Mouse (Mus musculus) liver, embryonic 18 days (tissue): Measurements from ENCODE around the gene Zc3h12b. TPM values are rescaled to one million over a fixed set of nuclear protein-coding genes. Genes with fewer than 3 reads are reported as not detected.

ENCODE experiments used
- polyA plus RNA-seq: library from polyadenylated mRNA; depleted of rRNA; stranded (reverse); fragments of >200 nt; gene quantifications from 2 replicates; pipeline ENCODE4 v1.2.3, GENCODE M21; 2012; rRNA removed

Zc3h12b gene
- 0.05 and 0.06 TPM in 2 replicates for polyA plus RNA-seq

GRCm38 (mm10) chrX:95711227-95712111, at the start of gene Zc3h12b:
Gene Zc3h12b (plus strand): TSS chrX:95711678.

DNA sequence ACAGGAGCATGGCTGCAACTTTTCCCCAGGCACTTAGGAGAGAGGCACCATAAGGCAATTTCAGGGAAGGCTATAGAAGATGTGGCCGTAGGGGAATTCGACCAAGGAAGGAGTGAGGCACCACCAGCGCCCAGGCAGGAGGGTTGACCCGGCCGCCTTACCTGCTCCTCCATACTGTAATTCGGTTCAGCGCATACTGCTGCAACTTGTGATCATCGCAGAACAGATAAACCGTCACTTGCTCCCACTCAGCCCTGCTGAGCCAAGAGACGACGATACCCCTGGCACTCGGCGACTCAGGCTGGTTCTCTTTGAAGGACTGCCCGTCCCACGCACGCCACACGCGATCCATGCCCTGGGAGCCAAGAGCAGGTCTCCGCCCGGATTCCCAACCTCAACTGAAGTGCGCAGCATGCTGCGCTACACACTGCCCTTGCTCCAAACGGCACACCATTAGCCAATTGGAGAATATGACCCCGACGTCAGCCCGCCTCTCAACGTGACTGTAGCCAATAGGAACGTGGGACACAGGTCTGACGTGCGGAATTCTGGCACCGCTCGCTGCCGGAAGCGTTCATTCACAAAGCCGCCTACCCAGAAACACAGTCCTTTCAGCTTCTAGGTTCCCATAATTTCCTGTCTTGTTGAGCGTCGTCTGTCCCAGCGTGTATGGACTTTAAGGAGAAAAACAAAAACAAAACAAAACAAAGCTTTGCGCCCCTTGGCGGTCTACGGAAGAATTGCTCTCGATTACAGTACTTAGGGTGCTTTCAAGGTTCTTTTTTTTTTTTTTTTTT, 245.2 kb downstream of the Zc3h12b start, which contains the start of gene Las1l:
Las1l (minus strand) TSS at position 466 of the 797 bp plus-strand sequence.

Other genes starting within 250 kb of the Zc3h12b start
- not detected in 2 replicates for gene Asb12, start 153.7 kb upstream of the Zc3h12b start, polyA plus RNA-seq
- not detected in 2 replicates for gene Pfn5, start 153.6 kb upstream of the Zc3h12b start, polyA plus RNA-seq
- 0.90 and 1.0 TPM in 2 replicates for gene Zc4h2, start 53.2 kb upstream of the Zc3h12b start, polyA plus RNA-seq
- gene Las1l, start 245.3 kb downstream of the Zc3h12b start, polyA plus RNA-seq, result 12.2 and 14.2 TPM in 2 replicates